Mouse (Mus musculus) megakaryocyte-erythroid progenitor cell, adult 5 weeks (primary cell): Measurements from ENCODE around the gene Tpd52l2. TPM values are rescaled to one million over a fixed set of nuclear protein-coding genes. Genes with fewer than 3 reads are reported as not detected.

ENCODE experiments used
- polyA plus RNA-seq: library from polyadenylated mRNA; stranded (reverse); fragments of >175 nt; gene quantifications from 2 replicates; pipeline ENCODE4 v1.2.3, GENCODE M21; 2012

Gene Tpd52l2
- 51.1 and 51.3 TPM in 2 replicates for polyA plus RNA-seq

DNA sequence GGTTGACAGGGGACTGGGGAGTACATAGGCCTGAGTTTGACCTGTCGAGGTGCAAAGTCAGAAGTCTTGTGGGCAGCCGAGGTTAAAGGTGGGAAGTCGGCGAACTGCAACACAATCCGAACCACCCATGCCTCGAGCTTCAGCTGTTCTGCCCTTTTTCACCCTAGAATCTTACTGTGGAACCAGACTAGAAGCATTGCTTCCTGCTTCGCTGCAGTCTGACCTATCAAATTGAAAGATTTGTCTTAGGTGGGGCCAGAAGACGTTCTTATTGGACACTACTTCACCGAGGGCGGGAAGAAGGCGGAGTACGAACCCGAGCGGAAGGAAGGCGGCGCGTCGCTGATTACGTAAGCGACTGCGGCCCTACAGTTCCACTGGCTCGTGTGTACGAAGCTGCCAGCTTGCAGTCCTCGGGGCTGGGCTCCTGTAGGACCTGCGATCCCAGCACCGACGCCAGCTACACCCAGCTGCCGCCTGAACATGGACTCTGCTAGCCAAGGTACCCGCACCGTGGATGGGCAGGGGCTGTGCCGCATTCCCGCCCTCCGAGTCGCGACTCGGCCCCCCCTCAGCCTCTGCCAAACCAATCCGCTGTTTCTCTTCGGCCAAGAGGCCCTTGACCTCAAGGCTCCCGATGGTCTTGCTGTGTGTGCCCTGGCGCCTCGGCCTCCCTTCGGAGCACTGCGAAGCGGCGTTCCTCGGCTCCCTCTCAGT is at the start of gene Tpd52l2:
Gene Tpd52l2, plus strand, starts transcription at position 312 of the 717 bp plus-strand sequence.

DNA sequence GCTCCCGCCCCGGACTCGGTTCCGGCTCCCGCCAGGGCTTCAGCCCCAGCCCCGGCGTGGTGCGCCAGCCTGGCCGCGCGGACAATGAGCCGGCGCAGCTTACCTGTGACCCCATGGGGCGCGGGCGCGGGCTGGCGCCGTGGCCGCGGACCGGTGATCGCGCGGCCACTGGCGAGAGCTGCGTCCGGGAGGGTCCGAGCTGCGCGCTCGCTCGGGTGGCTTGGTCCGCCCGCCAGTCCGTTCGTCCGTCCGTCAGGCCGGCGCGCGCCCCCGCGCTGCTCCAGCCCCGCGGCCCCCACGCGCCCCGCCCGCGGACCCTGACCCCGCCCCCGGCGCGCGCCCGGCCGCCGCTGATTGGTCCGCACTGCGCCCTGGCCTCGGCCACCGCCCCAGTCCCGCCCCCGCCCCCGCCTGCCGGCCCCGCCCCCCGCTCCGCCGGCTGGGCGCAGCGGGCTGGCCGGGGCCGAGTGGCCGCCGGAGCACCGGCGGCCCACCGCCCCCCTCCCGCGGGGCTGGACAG is 37.7 kb upstream of the Tpd52l2 start, which contains the start of gene Zbtb46:
Gene Zbtb46, minus strand, starts transcription at position 274 of the 520 bp plus-strand sequence.

DNA sequence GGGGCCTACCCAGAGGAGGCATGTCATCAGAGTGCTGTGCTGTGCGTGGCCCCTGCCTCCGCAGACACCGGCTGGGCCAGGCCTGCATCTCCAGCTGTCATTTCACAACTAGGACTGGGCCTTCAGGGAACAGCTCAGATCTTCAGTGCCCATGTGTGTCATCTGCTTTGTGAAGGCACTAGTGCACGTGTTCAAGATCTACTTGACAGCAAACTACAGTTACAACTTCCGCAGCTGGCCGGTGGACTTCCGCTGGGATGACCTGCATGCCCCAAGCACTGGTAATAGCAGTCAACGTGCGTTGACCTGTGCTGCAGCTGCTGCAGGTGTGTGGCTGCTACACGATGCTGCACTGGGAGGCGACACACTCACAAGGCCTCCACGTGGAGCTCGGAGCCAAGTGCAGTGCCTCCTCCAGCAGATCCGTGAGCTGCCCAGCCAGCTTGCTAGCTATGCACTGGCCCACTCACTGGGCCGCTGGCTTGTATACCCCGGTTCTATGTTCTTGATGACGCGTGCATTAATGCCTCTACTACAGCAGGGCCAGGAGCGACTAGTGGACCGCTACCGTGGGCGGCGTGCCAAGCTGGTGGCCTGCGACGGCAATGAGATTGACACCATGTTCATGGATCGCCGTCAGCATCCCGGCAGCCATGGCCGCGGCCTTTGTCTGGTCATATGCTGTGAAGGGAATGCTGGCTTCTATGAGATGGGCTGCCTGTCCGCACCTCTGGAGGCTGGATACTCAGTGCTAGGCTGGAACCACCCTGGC is 3.6 kb upstream of the Tpd52l2 start, which contains the start of gene Abhd16b:
Gene Abhd16b, plus strand, starts transcription at position 51 of the 772 bp plus-strand sequence.

DNA sequence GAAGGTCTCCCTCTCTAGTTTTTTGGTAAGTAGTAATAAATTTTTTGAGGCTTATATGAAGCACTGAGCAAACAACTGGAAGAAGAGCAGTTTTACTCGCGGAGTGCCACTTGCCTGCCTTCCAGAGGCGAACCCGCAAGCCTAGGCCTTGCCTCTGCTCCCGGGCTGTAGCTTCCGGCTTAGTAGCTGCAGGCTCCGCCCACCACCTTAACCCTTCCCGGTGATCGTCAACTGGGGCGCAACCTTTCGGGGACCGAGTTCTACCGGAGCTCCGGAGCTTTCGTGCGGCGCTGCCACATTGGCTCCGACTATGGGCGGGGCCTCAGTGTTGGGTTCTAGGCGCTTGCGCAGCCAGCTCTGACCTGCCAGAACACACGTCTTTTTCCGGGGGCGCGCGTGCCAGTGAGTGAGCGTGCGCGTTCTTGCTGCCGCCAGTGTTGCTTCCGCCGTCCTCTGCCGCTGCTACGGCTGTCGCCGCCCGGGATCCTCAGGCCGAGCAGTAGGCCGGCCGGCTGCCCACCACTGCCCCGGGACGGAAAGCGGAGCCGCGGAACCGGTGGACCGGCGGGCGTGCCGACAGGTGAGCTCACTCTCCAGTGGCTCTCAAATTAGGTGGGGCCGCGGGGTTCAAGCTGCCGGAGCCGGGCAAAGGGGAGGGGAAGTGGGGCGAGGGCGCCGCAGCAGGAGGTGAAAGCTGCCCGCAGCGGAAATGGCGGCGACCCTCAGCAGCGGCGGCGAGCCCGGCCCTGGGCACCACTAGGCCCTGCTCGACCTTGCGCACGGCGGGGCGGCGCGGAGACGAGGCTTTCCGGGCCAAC is 23.4 kb downstream of the Tpd52l2 start, which contains the start of gene Dnajc5:
Gene Dnajc5, plus strand, starts transcription at position 368 of the 818 bp plus-strand sequence.

Other genes with a start within 250 kb of the Tpd52l2 start
- 10.7 and 12.8 TPM in 2 replicates for gene Gmeb2, start 209.1 kb upstream of the Tpd52l2 start, polyA plus RNA-seq
- gene Stmn3, start 182.6 kb upstream of the Tpd52l2 start, polyA plus RNA-seq: not detected in 2 replicates
- gene Rtel1, start 177.4 kb upstream of the Tpd52l2 start, polyA plus RNA-seq: 18.5 and 21.3 TPM in 2 replicates
- 32.0 and 40.5 TPM in 2 replicates for gene Zgpat, start 132.2 kb upstream of the Tpd52l2 start, polyA plus RNA-seq
- gene Arfrp1, start 131.7 kb upstream of the Tpd52l2 start, polyA plus RNA-seq: 16.0 and 20.7 TPM in 2 replicates
- gene Lime1, start 117.1 kb upstream of the Tpd52l2 start, polyA plus RNA-seq: 48.6 and 51.5 TPM in 2 replicates
- 1.3 and 2.0 TPM in 2 replicates for gene Zbtb46, start 37.7 kb upstream of the Tpd52l2 start, polyA plus RNA-seq
- 0.03 and 0.05 TPM in 2 replicates for gene Abhd16b, start 3.9 kb upstream of the Tpd52l2 start, polyA plus RNA-seq
- 27.2 and 29.7 TPM in 2 replicates for gene Dnajc5, start 23.3 kb downstream of the Tpd52l2 start, polyA plus RNA-seq
- gene Uckl1, start 87.8 kb downstream of the Tpd52l2 start, polyA plus RNA-seq: 68.5 and 70.4 TPM in 2 replicates
- gene Prpf6, start 94.7 kb downstream of the Tpd52l2 start, polyA plus RNA-seq: 14.2 and 19.5 TPM in 2 replicates
- 83.7 and 124 TPM in 2 replicates for gene Zfp512b, start 95.7 kb downstream of the Tpd52l2 start, polyA plus RNA-seq
- gene Samd10, start 102.1 kb downstream of the Tpd52l2 start, polyA plus RNA-seq: 6.1 and 6.3 TPM in 2 replicates
- gene Gm29797, start 159.9 kb downstream of the Tpd52l2 start, polyA plus RNA-seq: 0.12 TPM in 1 of 2 replicates, not detected in the other
- gene Sox18, start 174.5 kb downstream of the Tpd52l2 start, polyA plus RNA-seq: 0.35 and 0.37 TPM in 2 replicates
- gene Tcea2, start 183.2 kb downstream of the Tpd52l2 start, polyA plus RNA-seq: 9.2 and 9.4 TPM in 2 replicates
- gene Rgs19, start 196.8 kb downstream of the Tpd52l2 start, polyA plus RNA-seq: 163 and 195 TPM in 2 replicates
- not detected in 2 replicates for gene Lkaaear1, start 201.3 kb downstream of the Tpd52l2 start, polyA plus RNA-seq
- gene Oprl1, start 217.9 kb downstream of the Tpd52l2 start, polyA plus RNA-seq: not detected in 2 replicates